Mouse (Mus musculus): ENCODE data around the gene Rnase1. TPM values are rescaled to one million over a fixed set of nuclear protein-coding genes. Genes with fewer than 3 reads are reported as not detected.

Rnase1 gene
- polyA plus RNA-seq (2015; fragmentation: Illumina TruSeq; extraction: RNeasy Lipid Tissue Mini Kit (QIAGEN cat#74804); ENCODE audit: insufficient read depth, low replicate concordance), result 7.4 TPM

DNA sequence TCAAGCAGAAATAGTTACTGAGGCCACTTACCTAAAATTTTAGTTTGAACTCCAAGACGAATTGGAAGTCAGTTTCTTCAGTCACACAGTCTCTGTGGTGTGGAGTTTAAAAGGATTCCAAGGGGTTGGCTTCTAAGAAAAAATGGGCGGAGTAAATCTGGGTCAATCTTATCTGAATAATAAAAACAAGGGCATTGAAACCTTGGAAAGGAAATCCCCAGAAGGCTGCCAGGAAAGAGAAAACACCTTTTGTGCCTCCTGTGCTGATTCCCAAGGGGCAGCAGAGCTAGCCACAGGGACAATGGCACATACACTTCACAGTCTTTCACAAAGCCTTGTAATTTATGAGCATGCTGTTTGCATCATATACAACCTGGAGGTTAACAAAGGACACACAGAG, at the start of gene Rnase1:
Rnase1 (minus strand) TSS at position 101 of the 400 bp plus-strand sequence.

DNA sequence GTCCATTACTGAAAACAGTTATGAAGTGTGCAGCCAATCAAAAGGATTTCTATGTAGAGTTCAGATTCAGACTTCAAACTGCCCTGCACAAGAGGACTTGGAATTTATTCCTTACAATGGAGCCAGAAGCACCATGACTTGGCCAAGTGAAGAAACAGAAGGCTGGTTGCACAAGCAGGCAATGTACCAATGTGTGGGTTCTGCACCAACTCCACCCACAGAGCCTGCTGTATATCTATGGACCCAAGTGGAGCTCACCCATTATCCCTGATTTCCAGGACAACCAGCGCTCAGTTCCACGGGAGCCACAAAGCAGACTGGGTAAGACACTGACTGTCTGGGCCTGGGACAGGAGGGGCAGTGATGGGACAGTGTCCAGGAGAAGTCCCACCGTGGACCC, 15.4 kb upstream of the Rnase1 start, which contains the start of gene Rnase2b:
Rnase2b (plus strand) TSS at position 285 of the 400 bp plus-strand sequence.

DNA sequence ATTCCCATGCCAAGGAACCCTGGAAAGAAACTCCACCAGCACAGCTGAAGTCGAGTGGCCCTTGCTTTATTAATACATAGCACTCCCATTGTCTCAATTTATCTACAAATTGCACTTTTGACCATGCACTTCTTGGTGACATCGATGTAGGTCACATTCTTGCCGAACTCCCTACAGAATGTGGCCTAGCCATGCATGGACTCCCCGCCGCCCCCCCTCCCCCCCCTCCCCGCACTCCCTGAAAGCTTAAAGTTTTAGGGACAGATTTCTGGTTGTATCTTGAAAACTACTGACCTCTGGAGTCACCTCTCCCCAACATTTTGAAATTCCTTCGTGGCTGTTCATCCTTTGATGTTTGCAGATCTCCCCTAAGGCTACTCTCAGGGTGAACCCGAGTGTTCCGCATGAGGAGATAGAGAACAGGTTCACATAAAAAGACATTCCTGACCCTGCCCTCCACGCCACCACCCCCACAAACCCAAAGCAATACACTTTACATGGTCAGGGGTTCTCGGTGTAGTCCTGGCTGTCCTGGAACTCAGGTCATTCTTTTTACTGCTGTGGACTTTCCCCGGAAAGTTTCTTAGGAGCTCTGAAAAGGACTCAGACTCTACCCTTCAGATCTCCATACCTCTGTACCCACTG, 32.5 kb downstream of the Rnase1 start, which contains the start of gene Eddm3b:
Eddm3b (plus strand) TSS at position 511 of the 645 bp plus-strand sequence.

Other genes with a start within 250 kb of the Rnase1 start
- gene Klhl33, start 249.3 kb downstream of the Rnase1 start, polyA plus RNA-seq (2015; fragmentation: Illumina TruSeq; extraction: RNeasy Lipid Tissue Mini Kit (QIAGEN cat#74804); ENCODE audit: insufficient read depth, low replicate concordance), result 0.44 TPM
- 54.5 TPM for gene Osgep, start 221.9 kb downstream of the Rnase1 start, polyA plus RNA-seq (2015; fragmentation: Illumina TruSeq; extraction: RNeasy Lipid Tissue Mini Kit (QIAGEN cat#74804); ENCODE audit: insufficient read depth, low replicate concordance)
- 60.1 TPM for gene Apex1, start 221.8 kb downstream of the Rnase1 start, polyA plus RNA-seq (2015; fragmentation: Illumina TruSeq; extraction: RNeasy Lipid Tissue Mini Kit (QIAGEN cat#74804); ENCODE audit: insufficient read depth, low replicate concordance)
- 134 TPM for gene Pip4p1, start 215.9 kb downstream of the Rnase1 start, polyA plus RNA-seq (2015; fragmentation: Illumina TruSeq; extraction: RNeasy Lipid Tissue Mini Kit (QIAGEN cat#74804); ENCODE audit: insufficient read depth, low replicate concordance)
- 58.5 TPM for gene Pnp, start 215.7 kb downstream of the Rnase1 start, polyA plus RNA-seq (2015; fragmentation: Illumina TruSeq; extraction: RNeasy Lipid Tissue Mini Kit (QIAGEN cat#74804); ENCODE audit: insufficient read depth, low replicate concordance)
- gene Gm49342, start 202.3 kb downstream of the Rnase1 start, polyA plus RNA-seq (2015; fragmentation: Illumina TruSeq; extraction: RNeasy Lipid Tissue Mini Kit (QIAGEN cat#74804); ENCODE audit: insufficient read depth, low replicate concordance), result 76.0 TPM
- 4.6 TPM for gene Pnp2, start 190.8 kb downstream of the Rnase1 start, polyA plus RNA-seq (2015; fragmentation: Illumina TruSeq; extraction: RNeasy Lipid Tissue Mini Kit (QIAGEN cat#74804); ENCODE audit: insufficient read depth, low replicate concordance)
- gene Rnase10, start 139.0 kb downstream of the Rnase1 start, polyA plus RNA-seq (2015; fragmentation: Illumina TruSeq; extraction: RNeasy Lipid Tissue Mini Kit (QIAGEN cat#74804); ENCODE audit: insufficient read depth, low replicate concordance), result 0.26 TPM
- gene Rnase9, start 104.9 kb downstream of the Rnase1 start, polyA plus RNA-seq (2015; fragmentation: Illumina TruSeq; extraction: RNeasy Lipid Tissue Mini Kit (QIAGEN cat#74804); ENCODE audit: insufficient read depth, low replicate concordance), result not detected
- gene Rnase11, start 96.6 kb downstream of the Rnase1 start, polyA plus RNA-seq (2015; fragmentation: Illumina TruSeq; extraction: RNeasy Lipid Tissue Mini Kit (QIAGEN cat#74804); ENCODE audit: insufficient read depth, low replicate concordance), result not detected
- gene Rnase12, start 89.1 kb downstream of the Rnase1 start, polyA plus RNA-seq (2015; fragmentation: Illumina TruSeq; extraction: RNeasy Lipid Tissue Mini Kit (QIAGEN cat#74804); ENCODE audit: insufficient read depth, low replicate concordance), result 4.4 TPM
- not detected for gene Olfr750, start 72.3 kb downstream of the Rnase1 start, polyA plus RNA-seq (2015; fragmentation: Illumina TruSeq; extraction: RNeasy Lipid Tissue Mini Kit (QIAGEN cat#74804); ENCODE audit: insufficient read depth, low replicate concordance)
- 32.5 TPM for gene Rnase4, start 55.7 kb downstream of the Rnase1 start, polyA plus RNA-seq (2015; fragmentation: Illumina TruSeq; extraction: RNeasy Lipid Tissue Mini Kit (QIAGEN cat#74804); ENCODE audit: insufficient read depth, low replicate concordance)
- gene Ang, start 55.6 kb downstream of the Rnase1 start, polyA plus RNA-seq (2015; fragmentation: Illumina TruSeq; extraction: RNeasy Lipid Tissue Mini Kit (QIAGEN cat#74804); ENCODE audit: insufficient read depth, low replicate concordance), result 5.4 TPM
- not detected for gene Eddm3b, start 32.4 kb downstream of the Rnase1 start, polyA plus RNA-seq (2015; fragmentation: Illumina TruSeq; extraction: RNeasy Lipid Tissue Mini Kit (QIAGEN cat#74804); ENCODE audit: insufficient read depth, low replicate concordance)
- gene Rnase6, start 22.9 kb downstream of the Rnase1 start, polyA plus RNA-seq (2015; fragmentation: Illumina TruSeq; extraction: RNeasy Lipid Tissue Mini Kit (QIAGEN cat#74804); ENCODE audit: insufficient read depth, low replicate concordance), result 227 TPM
- not detected for gene Rnase2b, start 15.5 kb upstream of the Rnase1 start, polyA plus RNA-seq (2015; fragmentation: Illumina TruSeq; extraction: RNeasy Lipid Tissue Mini Kit (QIAGEN cat#74804); ENCODE audit: insufficient read depth, low replicate concordance)
- gene Ang2, start 52.4 kb upstream of the Rnase1 start, polyA plus RNA-seq (2015; fragmentation: Illumina TruSeq; extraction: RNeasy Lipid Tissue Mini Kit (QIAGEN cat#74804); ENCODE audit: insufficient read depth, low replicate concordance), result not detected
- gene Ear14, start 56.6 kb upstream of the Rnase1 start, polyA plus RNA-seq (2015; fragmentation: Illumina TruSeq; extraction: RNeasy Lipid Tissue Mini Kit (QIAGEN cat#74804); ENCODE audit: insufficient read depth, low replicate concordance), result not detected
- not detected for gene Rnase2a, start 109.3 kb upstream of the Rnase1 start, polyA plus RNA-seq (2015; fragmentation: Illumina TruSeq; extraction: RNeasy Lipid Tissue Mini Kit (QIAGEN cat#74804); ENCODE audit: insufficient read depth, low replicate concordance)
- not detected for gene Gm7247, start 215.0 kb upstream of the Rnase1 start, polyA plus RNA-seq (2015; fragmentation: Illumina TruSeq; extraction: RNeasy Lipid Tissue Mini Kit (QIAGEN cat#74804); ENCODE audit: insufficient read depth, low replicate concordance)

Measured in spleen, adult 10 weeks (tissue).